Mouse (Mus musculus) brain, embryonic 14.5 days (tissue): ENCODE data around the gene Tsks.

Experiments used
- CTCF ChIP-seq: fragments of 200-500 bp; IDR thresholded peaks from 2 replicates; pipeline ENCODE4 v1.5.1; 2012; ENCODE audit warnings: inconsistent platforms, mild to moderate bottlenecking, moderate library complexity, borderline replicate concordance; ENCODE audit not compliant: insufficient read depth, insufficient read length; ENCODE audit errors: extremely low read depth
- POLR2A ChIP-seq: fragments of 200-500 bp; IDR thresholded peaks from 2 replicates; pipeline ENCODE4 v1.6.1; 2012; ENCODE audit warnings: mild to moderate bottlenecking, inconsistent platforms, borderline replicate concordance; ENCODE audit not compliant: poor library complexity, insufficient read depth, insufficient read length, severe bottlenecking; ENCODE audit errors: extremely low read depth

DNA sequence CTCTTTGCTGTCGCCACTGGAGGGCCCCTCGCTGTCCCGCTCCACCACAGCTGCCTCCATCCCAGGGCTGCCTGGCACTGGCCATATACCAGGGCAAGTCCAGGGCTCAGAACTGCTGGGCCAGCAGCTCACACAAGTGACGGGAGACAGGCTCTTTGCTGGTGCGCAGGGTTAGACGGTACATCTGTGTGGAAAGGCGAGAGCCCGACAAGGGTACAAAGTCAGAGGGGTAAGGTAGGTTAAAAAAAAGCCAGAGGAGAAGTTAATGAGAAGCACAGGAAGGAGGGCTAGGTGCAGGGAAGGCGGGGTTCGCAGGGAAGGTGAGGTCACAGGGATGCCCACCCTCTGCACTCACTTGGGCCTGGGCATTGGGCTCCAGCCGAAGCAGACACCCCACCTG is 42.4 kb upstream of the Tsks start:
- TF ChIP-seq POLR2A (no peak), CTCF (no peak)
